Mouse (Mus musculus): ENCODE data around the gene Ddit4l.
"Not testable (repeated sequence)": the region's sequence is repeated elsewhere in the genome, so short reads cannot be mapped to it uniquely, and the experiment has no call there.

Ddit4l gene

DNA sequence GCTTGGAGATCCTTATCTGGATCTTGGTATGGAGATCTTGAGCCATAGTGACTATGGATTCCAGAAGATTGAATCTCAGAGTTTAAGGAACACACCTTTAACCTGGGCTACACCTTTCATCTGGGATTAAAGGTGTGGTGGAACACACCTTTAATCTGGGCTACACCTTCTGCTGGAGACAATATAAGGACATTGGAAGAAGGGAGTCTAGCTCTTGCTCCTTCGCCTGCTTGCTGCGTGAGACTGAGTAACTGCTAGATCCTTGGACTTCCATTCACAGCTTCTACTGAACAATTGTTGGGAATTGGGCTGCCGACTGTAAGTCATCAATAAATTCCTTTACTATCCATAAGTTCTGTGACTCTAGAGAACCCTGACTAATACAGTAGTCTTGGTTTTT lies at the start of gene Ddit4l:
TSS of gene Ddit4l (plus strand) at position 301 of the 400 bp plus-strand sequence.
- DNase-seq (ENCODE audit: low read depth, low spot score), result not testable (repeated sequence)

DNA sequence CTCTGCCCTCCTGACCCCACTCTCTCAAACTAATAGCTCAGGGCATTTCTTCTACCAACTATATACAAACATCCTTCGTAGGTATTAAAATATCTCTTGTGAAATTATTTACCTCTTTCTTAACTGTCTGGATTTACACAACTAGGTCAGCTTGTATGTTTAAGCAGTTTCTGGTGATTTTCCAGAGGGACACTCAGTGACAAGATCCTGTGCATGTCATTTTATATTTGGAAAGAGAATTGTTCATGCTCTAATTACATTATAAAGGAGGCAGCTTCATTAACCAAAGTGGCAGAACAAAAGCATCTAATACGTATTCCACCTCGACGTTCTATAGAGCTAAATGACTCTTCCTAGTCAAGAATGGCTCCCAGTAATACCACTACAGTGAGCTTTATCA lies 45.3 kb upstream of the Ddit4l start:
- no peak for DNase-seq (ENCODE audit: low read depth, low spot score)

DNA sequence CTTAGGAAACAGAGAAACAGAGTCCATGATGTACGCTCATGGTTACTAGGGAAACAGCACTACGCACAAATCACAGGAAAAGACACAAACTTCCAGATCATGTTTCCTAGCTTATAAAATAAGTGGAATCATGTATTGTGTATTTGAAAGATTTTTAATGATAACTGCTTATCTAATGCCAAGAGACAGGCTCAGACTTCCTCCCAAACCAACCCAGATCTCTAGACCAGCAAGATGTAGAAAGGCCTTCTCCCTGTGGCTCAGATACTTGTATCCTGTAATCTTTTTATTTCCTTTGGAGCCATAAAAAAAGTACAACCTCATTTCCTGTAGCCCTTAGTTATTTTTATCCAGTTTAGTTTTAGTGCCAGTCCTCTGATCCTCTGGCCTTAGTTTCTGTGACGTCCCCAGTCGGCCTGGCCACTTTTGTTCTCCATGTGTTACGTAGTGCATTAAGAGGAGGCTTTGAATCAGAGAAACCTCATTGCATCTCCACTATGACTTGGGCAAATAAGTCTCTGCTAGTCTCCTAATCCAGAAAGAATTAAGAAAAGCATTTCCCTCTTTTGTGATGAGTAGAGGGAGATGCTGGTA lies 34.9 kb upstream of the Ddit4l start:
- no peak for DNase-seq (ENCODE audit: low read depth, low spot score)

DNA sequence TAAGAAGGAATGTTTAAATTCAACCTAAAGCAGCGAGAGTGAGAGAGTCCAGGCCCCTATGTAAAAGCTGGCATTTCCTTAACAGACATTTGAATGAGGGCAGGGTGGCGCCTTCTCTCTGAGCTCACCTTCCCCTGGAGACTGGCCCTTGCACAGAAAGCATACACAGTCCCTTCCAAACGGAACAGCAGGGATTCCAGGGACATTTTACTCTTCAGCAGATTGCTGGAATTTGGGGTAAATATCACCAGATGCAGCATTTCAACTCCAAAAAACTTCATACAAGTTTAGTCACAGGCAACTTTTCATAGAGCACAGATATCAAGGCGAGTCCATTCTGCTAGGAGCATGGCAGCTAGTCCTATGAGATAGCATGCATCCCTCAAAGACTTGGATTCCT lies 31.6 kb upstream of the Ddit4l start:
- no peak for DNase-seq (ENCODE audit: low read depth, low spot score)

DNA sequence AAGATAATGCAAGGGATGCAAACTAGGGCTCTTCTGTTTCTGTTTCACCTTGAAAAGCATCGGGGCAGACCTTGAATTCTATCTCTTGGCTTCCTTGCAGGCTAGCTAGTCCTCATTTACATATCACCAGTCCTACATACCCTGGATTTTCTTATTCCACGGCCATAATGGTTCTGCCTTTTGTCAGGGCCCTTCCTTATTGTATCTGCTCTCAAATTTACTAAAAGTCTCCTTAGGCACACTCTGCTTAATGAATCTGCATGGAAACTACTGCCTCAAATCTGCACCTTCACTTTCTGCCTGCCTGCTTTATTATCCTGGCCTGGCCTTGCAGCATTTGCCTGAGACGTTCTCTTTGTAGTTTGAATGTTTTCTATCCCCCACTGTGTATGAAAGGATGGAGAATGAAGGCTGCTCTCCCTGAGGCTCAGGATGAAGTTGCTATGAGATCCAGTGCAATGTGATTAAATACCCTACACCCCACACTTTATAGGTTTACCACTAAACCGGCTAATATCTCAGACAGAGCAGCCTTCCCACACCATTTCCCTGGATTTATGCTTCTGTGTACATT lies 27.0 kb upstream of the Ddit4l start:
- DNase-seq (ENCODE audit: low read depth, low spot score), result no peak

DNA sequence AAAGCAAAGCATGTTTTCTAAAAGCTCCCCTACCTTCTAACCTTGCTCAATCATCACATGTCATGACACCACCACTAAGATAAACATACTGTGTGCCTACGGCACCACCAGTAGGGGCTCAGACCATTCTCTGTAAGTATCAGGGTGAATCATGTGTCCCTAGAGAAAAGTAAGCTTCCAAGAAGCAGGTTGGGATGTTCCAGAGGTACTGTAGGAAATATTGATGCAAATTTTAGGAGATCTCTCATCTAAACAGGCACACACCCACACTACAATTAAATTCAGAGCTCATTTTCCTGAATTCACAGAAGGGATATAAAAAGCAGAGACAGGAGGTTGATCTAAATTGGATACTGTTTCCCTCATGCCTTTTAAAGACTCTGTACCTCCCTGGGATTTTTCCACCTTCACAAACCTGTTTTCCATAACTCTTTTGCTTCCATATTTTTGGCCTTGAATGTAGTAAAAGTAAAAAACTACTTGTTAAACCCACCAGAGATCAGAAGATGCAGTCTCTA lies 12.4 kb upstream of the Ddit4l start:
- DNase-seq (ENCODE audit: low read depth, low spot score), result no peak

DNA sequence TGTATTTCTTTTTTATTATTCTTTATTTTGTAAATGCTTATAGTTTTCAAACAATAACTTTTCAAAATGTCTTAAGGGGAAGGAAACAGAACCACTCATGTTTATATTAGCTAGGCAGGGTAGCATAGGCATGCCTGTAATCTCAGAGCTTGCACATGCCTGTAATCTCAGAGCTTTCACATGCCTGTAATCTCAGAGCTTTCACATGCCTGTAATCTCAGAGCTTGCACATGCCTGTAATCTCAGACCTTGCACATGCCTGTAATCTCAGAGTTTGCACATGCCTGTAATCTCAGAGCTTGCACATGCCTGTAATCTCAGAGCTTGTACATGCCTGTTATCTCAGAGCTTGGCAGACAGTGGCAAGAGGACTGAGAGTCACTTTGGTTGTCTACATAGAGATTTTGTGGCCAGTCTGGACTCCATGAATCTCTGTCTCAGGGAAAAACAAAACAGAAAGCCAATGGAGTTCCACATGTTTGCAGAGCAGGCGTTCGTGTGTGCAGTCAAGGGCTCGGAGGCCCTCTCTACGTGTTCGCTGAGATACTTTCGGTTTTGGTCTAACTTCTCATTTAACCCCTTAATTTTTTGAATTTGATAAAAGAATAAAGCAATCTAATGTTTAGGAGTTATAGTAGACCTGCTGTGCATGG lies 10.8 kb upstream of the Ddit4l start:
- no peak for DNase-seq (ENCODE audit: low read depth, low spot score)

DNA sequence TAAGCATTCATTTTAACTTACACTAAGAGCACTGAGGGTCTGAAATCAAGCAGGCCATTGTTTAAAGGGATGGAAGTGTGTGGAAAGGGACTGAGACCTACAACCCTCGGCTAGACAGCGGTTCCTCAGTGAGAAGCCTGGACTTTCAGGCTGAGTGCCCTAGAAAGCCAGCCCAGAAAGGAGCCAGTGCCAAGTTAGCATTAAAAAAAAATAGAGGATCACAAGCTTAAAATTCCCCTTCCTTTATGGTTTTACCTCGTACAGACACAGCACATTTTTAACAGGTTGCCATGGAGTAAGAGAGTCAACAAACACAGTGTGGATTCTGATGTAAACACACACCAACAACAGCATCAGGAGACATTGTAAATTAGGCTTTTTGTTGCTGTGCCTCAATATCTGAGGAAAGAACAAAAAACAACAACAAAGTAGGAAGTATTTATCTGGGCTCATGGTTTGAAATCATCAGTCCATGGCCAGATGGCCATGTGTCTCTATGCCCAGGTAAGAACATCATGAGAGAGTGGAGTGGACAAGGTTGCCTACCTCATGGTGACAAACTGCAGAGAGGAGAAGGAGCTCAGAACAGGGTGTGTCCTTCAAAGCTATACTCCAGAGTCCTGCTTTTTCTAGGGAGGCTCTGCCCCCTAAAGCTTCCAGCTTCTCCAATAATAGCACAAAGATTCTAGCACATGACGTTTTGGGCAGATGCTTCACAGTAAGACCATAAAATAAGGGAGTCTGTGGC lies 10.1 kb upstream of the Ddit4l start:
- DNase-seq (ENCODE audit: low read depth, low spot score), result no peak

DNA sequence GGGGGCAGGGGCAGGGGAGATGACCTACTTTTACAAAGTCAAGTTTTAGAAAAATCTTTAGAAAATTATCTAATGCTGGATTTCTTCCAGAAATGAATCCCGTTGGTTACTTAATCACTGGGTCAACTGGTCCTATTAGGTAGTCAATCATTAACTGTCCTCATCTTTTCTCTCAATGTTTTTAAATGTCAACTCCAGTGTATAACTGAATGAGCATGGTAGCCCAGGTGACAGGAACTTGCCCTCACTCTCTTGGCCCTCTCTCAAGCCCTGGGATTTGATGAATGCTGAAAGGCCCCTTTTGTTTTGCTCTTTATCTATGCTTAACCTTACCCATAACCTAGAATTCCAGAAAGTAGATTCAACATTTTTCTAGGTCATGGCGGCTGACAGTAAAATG lies 9.4 kb upstream of the Ddit4l start:
- DNase-seq (ENCODE audit: low read depth, low spot score), result no peak

DNA sequence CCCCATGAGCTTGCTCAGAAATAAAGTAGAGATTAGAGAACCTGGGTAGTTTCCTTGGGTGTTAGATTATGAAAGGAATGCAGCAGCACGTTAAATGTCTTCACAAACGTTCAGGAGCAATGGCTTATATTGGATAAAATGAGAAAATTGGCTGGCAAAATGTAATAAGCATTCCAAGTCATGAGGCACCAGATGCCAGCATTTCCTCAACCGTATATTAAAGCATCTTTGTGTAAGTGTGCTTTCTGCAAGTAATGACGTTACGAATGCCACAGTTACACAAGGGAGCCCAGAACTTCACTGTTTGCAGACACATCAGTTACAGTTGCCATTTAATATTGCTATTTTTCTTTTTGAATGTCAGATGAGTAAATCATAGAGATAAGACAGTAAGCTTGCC lies 872 bp upstream of the Ddit4l start:
- no peak for DNase-seq (ENCODE audit: low read depth, low spot score)

DNA sequence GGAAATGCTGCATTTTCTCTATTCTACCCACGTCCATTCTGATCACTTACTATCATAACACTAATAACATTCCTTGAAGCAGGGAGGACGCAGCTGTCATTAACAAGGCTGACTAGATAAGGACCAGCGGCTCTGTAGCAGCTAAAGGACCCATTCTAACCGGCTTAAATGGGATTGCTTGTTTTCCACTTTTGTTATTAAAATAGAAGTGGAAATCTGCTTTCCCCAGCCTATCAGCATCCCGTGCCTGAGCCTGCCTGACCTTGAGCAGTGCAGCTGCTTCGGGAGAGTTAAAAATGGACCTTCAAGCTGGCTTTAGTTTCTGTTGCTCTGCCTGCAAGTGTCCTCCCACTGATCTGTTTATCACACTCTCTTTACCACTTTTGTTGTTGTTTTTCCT lies 679 bp downstream of the Ddit4l start:
- DNase-seq (ENCODE audit: low read depth, low spot score), result no peak

DNA sequence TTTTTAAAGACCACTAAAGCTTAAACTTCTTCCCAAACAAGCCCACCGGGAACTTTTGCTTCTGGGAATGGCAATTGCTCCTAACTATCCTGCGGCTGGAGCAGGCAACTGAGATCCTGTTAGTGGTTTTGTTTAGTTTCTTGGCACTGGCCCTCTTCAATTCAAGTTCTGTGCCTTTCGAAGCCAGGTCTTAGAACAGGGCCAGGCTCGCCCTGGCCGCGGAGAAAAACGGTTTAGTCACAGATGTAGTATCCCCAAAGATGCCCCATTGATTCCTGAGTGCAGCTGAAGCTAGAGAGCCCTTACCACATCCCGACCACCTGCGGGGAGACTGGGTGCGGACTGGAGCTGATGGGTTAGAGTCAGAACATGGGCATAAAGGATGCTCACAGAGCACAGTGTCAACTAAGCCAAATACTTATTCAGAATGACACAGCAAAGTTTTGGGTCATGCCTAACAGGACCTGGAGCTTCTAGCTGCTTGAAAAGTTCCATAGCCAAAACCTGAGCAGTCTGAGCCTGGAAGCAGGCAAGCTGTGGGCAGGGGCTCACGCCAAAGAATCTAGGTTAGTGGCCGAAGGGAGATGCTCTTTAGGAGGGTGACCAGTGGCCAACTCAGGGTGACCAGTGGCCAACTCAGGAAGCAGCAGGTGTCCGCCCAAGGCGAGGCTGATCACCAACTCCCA lies 1.6 kb downstream of the Ddit4l start:
- DNase-seq (ENCODE audit: low read depth, low spot score), result no peak

DNA sequence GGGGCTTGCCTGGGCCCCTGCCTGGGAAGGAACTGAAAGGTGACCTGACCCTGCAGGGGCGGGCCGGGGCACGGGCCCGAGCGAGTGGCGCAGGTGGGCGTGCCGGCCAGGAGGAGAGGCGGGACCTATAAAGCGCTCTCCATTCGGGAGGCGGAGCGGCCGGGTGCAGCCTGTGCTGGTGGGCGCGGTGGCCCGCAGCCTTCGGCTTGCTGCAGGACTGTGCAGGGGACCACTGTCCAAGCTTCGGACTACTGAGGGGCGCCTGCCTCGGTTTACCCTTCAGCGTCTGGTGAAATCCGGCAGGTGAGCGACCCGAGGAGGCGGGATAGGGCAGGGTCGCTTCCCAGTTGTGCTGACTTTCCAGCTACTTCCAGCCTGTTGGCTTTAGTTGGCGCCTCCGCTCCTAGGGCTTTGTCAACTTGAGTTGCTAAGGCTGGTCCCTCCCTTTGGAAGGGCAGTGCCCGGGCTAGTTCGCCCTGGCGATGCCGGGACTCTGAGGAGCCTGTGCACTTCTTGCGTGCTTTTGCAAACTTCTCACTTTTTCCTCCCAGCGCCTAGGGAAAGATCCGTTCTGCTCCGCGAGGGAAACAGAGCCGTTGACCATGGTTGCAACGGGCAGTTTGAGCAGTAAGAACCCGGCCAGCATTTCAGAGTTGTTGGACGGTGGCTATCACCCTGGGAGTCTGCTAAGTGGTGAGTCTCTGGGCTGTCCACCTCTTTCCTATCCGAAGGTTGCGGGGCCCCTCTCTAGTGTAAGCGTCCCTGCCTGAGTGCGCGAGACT lies 2.4 kb downstream of the Ddit4l start:
- DNase-seq (ENCODE audit: low read depth, low spot score), result no peak

DNA sequence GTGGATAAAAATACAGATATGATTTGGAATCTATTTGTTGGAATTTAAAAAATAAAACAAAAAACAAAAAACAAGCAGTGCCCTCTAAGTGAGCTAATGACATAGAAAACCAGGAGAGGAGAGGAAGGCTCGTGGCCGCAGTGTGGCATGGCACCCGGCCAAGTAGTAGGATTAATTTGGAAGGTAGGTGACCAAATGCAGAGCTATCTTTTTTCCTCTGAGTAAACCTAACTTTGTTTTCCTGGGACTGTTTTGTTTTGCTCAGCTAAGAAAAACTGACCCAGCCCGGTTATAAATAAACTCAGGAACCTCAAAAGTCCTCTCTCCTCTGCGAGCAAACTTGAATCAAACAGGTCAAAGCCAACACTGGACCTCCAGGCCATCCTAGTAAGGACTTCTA lies 3.6 kb downstream of the Ddit4l start:
- DNase-seq (ENCODE audit: low read depth, low spot score), result no peak

DNA sequence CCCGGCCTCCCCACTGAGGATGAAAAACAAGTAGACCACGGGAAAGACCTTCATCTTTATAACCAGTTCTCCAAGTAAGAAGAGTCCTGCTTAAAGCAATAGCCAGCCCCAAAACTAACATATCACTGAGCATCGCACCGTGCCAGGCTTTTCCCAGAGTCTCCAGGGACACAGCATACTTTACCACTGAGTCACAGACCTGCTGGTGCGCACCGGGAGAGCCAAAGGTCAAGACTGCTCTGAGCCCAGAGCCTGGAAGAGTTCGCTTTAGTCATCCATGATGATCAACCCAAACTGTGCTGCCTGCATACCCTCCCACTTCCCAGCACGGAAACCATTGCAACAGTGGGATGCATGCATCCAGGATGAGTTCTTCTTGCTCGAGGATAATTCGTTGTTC lies 12.3 kb downstream of the Ddit4l start:
- DNase-seq (ENCODE audit: low read depth, low spot score), result no peak

DNA sequence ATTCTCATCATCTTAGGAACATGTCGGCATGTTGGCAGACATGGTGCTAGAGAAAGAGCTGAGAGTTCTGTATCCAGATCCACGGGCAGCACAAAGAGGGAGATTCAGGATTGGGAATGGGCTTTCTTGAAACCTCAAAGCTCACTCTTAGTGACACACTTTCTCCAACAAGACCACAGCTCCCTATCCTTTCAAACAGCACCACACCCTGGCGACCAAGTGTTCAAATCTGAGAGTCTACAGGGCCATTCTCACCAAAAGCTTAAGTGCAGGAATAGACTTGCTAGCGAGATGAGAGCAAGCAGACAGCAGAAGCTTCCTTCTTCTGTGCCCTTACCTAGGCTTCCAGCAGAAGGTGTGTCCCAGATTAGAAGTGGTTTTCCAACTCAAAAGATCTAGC lies 15.2 kb downstream of the Ddit4l start:
- DNase-seq (ENCODE audit: low read depth, low spot score), result no peak

DNA sequence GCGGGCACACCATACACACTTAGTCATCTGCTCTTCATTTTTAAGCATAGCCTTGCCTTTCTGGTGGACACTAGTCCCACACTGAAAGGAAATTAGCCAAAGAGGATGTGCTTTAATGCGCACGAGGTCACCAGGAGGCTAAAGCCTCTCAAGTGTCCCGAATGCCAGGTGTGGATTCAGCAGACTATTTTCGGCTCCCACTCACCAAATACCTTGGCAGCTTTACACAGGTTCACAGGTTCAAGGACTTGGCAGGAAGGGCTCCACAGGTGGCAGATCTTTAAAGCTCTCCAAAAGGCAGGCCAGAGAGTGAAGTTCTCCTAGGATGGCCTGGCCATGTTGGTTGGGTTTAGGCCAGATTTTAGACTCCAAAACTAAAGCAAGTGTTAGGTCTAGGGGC lies 19.8 kb downstream of the Ddit4l start:
- DNase-seq (ENCODE audit: low read depth, low spot score), result no peak

DNA sequence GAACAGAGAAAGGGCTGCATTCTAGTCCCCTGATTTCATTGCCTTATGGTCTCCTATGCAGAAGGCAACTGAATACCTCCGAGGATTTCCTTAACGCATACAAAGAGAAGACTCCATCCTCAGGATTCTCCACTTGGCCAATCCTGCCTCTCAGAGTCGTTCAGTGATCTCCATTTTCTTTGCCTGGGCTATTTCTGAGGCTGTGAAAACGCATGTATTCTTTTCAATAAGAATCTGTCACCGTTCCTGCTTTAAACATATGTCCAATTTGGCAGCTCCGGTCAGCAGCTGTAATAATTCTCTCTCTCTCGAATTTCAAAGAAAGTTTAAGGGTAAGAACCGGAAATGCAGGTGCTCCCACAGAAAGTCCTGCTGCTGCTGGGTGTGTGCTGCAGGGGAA lies 20.7 kb downstream of the Ddit4l start:
- DNase-seq (ENCODE audit: low read depth, low spot score), result no peak

DNA sequence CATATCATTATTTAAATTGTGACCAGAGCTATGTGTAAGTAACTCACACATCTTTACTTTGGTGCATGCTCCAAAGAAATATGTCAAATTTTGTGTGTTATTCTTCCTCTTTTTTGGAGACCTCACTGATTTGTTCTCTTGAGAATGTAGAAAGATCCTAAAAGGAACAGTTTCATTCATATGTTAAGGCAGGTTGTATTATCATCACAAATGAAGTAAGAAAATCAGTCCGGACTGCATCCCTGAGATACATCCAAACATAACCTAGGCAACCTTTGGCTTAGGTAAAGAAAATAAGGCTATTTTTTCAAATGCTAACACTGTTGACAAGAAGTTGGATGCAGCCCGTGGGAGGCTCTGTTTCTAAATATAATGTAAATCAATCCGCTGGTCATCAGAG lies 21.2 kb downstream of the Ddit4l start:
- no peak for DNase-seq (ENCODE audit: low read depth, low spot score)

DNA sequence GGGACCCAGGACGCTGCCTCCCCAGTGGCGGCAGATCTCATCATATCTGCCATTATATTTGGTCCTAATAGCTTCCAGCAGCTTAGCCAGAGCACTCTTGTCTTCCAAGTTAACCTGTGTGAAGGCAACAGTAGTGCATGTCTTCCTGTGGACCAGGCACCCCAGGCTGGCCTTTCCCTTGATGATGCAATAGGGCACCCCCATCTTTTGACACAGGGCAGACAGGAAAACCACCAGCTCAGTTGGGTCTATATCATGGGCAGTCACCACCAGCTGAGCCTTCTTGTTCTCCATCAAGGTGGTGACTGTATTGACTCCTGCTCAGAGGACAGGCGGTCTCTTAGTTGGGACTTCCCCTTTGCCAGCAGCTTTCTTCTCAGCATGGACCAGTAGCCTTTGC lies 22.7 kb downstream of the Ddit4l start:
- DNase-seq (ENCODE audit: low read depth, low spot score), result no peak

DNA sequence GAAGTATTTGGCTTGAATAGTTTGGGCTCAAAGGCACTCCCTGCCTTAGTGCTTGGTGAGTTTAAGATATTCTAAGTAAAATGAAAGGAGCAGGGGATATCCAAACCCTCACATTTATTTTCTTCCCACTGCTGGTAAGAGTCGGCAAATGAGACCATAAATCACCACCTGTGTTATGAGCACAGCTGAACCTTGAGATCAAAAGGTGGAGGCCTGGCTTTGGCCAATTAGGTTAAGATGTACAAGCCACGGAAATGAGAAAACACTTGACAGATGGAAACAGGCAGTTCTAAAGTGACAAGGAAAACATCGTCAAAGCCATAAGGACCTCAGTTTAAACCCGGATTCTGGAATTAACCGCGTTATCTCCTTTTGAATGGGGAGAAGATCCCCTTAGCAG lies 23.5 kb downstream of the Ddit4l start:
- no peak for DNase-seq (ENCODE audit: low read depth, low spot score)
